Mouse (Mus musculus) frontal cortex, adult (tissue): ENCODE results near the gene Rrad.
"Not testable (repeated sequence)": the region's sequence is repeated elsewhere in the genome, so short reads cannot be mapped to it uniquely, and the experiment has no call there.

ENCODE experiments used
- ATAC-seq: cut with Nextera tagmentation; 2 replicates; pipeline ENCODE4 v1.9.2; 2017; ENCODE audit warnings: mild to moderate bottlenecking, moderate library complexity, mixed read lengths; ENCODE audit not compliant: low TSS enrichment

Rrad gene

GRCm38 (mm10) chr8:104630981-104631663 is at the start of gene Rrad:
Rrad (minus strand) TSS chr8:104631327.
- ATAC-seq: 0 out of 2 replicates have a peak, but pooled peaks have one; percentile 13

DNA sequence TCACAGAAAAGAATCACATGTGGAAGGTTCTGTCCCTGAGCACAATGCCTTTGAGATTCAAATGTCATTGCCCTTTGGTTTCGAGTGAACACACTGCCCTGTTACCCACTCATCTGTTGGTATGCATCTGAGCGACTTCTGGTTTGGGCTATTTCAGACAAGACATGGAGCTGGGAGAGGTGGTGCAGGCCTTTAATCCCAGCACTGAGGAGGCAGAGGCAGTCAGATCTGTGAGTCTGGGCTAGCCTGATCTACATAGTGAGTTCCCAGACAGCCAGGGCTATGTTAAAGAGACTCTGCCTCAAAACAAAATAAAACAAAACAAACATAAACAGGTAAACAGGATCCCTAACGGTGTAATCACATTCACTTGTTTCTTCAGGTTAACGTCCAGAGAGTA is 24.5 kb upstream of the Rrad start:
- ATAC-seq: no peak

DNA sequence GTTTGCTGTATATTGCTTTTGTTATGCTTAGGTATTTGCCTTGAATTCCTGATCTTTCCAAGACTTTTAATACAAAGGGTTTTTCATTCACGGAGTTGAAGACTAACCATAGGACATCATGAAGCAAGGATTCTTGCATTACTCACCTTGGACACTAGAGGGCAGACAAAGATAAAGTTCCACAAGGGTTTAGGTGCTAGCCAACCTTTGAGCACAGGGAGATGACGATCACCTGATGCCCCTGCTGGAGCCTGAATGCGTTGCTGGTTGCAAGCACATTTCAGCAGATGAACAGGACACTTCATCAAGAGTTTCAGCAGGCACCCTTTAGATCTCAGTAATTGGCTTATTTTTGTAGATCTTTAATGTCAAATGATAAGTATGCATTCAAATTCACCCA is 23.9 kb upstream of the Rrad start:
- peak; percentile 99 for ATAC-seq

GRCm38 (mm10) chr8:104644187-104644586 is 13.1 kb upstream of the Rrad start:
- ATAC-seq: not testable (repeated sequence)

GRCm38 (mm10) chr8:104642324-104642654 is 11.2 kb upstream of the Rrad start:
- no peak for ATAC-seq

DNA sequence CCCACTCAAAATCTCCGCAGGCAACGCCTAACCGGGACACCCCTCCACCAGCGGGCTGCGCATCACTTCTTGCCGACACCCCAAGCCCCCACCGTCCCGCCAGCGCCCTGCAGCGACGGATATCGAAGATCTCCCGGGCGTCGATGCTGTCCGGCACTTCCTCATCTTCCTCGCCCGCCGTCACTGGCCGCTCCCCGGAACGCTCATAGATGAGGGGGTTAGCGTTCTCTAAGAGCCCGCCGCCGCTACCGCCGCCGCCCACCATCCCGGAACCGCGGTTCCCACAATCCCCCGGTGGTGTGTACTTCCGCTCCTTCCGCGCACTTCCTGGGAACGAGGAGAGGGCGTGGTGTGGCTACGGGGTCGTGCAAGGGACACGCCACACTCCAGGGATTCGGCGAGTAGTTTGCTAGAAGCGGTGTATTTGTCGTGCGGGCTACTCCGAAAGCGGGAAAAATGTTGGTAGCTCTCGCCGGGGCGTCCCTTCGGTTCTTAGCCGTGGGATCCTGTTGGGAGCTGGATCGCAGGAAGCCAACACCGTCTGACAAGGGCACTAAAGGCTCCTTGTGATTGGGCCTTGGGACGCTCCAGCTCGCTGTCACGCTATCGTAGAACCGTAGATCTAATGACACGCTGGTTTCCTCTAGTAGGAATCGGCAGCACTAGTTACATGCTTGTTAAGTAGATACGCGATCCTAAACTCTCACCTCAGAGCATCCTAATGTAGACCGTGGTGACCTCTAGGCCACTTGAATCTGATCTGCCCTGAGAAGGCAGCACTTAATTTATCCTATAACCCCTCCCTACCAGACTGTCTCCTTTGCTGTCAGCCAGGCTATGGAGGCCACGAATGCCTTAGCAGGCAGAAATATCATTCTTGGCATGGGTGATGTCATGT is 10.5 kb upstream of the Rrad start, which contains the start of gene Ciao2b:
Gene Ciao2b (minus strand): TSS at position 540 of the 898 bp plus-strand sequence.
- ATAC-seq: peak; percentile 98

GRCm38 (mm10) chr8:104640831-104641370 is 9.8 kb upstream of the Rrad start:
- ATAC-seq: no peak

- no peak for ATAC-seq
These were observed 9.1 kb upstream of the Rrad start for GRCm38 (mm10) chr8:104640241-104640640.

- ATAC-seq: no peak
These were observed 6.9 kb upstream of the Rrad start for GRCm38 (mm10) chr8:104638010-104638409.

DNA sequence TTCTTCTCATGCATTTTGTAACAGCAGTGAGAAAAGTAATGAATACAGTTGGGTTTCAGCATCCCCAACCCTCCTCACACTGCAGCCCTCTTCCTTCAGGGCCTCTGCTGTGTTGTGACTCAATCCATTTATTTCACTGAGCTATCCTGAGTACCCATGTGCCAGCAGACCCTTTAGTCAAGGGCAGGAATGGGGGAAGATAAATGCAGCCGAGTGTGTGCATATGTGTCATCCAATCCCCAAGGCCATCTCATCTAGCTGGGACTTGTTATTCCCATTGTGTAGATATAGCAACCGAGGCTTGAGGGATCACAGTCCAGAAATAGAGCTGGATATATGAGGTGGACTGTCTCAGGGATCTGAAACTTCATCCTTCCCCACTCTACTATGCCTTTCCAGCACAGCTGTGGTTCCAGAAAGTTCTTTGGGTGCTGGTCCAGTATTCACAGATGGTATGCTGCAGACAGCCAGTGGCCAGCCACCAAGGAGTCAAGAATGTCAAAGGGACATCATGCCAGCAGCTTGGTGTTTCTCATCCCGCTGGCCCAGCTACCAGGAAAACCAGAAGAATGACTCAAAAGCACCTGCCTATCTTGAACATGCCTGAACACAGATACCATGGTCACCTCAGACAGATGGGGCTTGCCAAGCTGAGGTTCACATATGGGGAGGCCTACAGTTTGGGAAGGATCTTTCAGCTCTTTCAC is 4.0 kb upstream of the Rrad start:
- ATAC-seq: no peak

- no peak for ATAC-seq
These were observed 2.1 kb upstream of the Rrad start for GRCm38 (mm10) chr8:104633156-104633744.

- ATAC-seq: peak; percentile 64
These were observed 1.4 kb upstream of the Rrad start for GRCm38 (mm10) chr8:104632486-104632885.

GRCm38 (mm10) chr8:104631975-104632374 is 848 bp upstream of the Rrad start:
- ATAC-seq: 0 out of 2 replicates have a peak, but pooled peaks have one; percentile 13

GRCm38 (mm10) chr8:104630574-104630973 is 553 bp downstream of the Rrad start:
- ATAC-seq: no peak

DNA sequence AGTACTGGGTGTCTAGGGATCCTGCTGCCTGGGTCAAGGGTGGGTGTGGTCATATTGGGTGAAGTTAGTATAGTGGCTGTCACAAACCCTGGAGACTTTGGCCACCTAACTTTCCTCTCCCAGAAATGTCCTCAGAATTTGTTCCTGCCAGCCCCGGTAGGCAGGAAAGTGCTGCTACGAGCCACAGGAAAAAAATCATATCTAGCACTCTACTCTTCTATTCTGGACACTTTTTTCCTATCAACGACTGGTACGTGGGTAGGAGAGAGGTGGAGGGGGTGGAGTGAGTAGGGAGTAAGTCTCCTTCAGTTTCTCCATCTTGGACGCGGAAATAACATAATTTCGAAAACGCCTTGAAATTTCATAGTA is 1.0 kb downstream of the Rrad start:
- no peak for ATAC-seq

DNA sequence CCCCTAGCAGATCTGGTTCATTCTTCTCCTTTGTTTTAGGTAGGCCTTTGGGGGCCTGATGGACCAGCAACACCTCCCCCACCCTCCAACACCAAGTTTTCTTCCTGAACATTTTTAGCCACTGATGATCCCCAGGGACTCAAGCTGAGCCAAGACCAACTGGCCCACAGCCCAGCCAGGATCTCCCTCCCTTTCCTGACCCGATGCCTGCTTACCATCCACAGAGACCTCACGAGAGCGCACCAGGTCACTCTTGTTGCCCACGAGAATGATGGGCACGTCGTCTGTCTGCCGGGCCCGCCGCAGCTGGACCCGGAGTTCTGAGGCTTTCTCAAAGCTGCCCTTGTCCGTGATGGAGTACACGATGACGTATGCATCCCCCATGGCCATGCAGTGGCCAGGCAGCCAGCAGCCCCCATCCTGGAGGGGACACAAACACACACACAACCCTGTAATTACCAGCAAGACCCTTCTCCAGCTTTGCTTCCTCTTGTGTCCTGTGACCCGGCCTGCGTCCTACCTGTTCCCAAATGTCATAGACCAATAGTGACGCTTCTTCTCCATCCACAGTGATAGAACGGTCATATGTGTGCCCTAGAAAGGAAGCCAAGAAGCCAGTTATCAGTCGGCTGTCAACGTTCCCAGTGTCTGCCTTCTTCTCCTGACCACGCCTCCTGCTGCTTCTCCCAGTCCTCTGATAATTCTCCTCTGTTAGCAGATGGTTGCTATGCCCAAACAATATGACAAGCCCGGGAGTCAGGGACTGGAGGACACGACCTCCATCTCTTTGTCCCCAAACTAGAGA is 1.6 kb downstream of the Rrad start:
- no peak for ATAC-seq

- ATAC-seq: no peak
These were observed 2.7 kb downstream of the Rrad start for GRCm38 (mm10) chr8:104628402-104628801.

DNA sequence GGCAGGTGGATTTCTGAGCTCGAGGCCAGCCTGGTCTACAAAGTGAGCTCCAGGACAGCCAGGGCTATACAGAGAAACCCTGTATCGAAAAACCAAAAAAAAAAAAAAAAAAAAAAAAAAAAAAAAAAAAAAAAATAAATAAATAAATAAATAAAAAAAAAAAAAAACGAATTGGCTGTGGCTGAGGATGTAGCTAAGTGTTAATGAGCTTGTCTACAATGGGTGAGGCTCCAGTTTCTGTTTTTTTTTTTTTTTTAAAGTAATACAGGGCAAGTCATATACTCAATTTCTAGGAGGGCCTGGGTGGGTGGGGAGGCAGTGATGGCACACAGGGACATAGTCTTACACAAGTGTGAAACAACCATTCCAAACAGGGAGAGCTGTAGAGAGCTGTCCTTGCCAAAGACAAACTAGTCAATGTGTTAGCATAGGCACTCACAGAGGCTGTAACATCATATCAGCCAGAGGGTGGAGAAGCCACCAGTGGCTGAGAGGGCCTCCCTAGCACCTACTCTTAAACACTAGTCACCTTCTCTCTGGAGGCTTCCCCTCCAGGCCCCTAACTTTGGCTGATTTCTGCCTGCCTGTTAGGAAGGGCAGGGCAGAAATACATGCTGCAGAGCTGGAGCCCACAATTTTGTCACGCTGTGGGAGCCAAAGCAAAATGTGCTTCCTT is 3.9 kb downstream of the Rrad start:
- no peak for ATAC-seq

GRCm38 (mm10) chr8:104624161-104624560 is 7.0 kb downstream of the Rrad start, which contains the start of gene Cdh16:
Cdh16 (minus strand) TSS chr8:104624396.
- no peak for ATAC-seq

DNA sequence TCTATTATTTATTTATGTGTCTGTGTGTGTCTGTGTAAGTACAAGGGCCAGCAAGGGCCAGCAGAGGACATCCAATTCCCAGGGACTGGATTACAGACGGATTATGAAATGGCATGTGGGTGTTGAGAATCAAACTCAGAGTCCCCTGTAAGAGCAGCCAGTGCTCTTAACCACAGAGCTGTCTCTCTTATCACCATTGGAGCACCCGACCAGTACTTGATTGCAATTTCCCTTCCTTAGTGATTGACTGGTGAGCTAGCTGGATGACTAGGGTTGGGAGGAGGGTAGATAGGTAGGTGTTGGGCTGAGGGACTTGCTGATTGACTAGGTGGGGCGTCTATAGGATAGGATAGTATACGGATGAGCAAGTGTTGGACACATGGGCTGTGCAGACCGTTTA is 10.4 kb downstream of the Rrad start:
- no peak for ATAC-seq
